Mouse (Mus musculus): Measurements from ENCODE around the gene Tescl.
A peak's percentile ranks its signal among the peaks of the same experiment; 100 is the strongest.

The Tescl gene

DNA sequence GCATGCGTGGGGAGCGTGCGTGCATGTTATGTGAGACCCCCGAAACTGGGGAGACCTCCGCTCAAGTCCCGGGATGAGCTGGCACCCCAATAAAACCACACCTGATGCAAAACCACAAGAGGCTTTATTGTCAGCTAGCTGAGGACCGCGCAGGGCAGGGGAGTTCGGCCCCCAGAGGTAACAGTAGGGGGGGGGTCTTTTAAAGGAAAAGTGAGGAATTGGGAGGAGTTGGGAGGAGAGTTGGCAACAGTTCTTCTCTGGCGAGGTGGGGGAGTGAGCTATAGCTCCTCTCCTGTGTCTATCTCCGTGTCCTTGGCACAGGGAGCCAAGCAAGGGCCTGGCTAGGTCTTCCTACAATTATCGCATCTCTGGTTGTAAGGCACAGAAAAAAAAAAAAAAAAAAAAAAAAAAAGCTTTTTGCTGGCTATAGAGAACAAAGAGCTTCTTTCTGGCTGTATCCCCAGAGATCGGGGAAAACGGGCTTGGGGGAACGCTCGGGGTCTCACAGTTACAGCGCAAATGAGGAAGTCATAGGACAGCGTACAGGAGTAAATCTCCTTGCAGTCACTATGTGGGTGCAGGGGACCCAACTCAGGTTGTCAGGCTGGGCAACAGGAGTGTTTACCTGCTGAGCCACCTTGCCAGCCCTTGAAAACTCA, 33.8 kb downstream of the Tescl start:
- DNase-seq (ENCODE audit: low read depth, low spot score), result no peak

DNA sequence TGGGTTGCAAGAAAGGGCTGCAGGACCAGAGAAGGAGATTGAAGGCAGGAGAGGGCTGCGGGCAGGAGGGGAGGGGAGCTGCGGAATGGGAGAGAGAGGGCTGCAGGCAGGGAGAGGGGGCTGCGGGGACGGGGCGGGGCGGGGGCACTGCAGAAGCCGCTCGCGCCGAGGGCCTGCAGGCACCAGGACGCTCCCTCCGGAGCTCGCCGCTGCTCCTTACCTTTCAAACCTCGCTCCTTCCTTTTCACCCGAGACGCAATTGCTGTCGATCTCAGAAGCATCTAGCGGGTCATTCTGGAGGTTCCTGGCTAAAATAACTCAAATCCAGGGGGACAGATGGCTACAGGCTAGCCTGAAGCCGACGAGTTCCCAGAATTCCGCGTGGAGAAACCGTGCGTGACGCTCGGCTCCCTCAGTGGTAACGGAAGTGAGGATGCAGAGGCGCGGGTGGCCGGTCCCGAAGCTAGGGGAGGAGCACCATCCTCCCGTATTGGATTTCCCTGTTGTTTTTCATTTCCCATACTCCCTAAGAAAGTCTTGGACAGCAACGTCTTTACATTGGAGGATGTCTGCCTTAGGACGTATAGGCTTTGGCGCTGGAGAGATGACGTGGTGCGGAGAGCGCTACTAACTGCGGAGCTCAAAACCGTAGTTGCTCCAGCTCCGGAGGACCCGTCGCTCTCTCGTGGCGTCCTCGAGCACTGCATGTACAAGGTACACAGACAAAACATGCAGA, 34.6 kb downstream of the Tescl start:
- DNase-seq (ENCODE audit: low read depth, low spot score), result peak; percentile 84

DNA sequence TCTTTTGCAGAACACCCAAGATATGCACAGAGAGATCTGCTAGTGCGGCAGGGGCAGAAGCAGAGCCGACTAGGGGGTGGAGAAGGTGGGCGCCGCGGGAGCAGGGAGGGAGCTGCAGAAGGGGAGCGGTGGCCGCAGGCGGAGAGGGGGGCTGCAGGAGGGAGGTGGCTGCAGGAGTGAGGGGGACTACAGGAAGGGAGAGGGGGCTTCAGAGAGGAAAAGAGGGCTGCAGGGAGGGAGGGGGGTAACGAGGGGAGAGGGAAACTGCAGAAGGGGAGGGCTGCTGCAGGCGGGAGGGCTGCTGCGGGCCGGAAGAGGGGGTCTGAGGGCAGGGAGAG, 35.1 kb downstream of the Tescl start:
- no peak for DNase-seq (ENCODE audit: low read depth, low spot score)

DNA sequence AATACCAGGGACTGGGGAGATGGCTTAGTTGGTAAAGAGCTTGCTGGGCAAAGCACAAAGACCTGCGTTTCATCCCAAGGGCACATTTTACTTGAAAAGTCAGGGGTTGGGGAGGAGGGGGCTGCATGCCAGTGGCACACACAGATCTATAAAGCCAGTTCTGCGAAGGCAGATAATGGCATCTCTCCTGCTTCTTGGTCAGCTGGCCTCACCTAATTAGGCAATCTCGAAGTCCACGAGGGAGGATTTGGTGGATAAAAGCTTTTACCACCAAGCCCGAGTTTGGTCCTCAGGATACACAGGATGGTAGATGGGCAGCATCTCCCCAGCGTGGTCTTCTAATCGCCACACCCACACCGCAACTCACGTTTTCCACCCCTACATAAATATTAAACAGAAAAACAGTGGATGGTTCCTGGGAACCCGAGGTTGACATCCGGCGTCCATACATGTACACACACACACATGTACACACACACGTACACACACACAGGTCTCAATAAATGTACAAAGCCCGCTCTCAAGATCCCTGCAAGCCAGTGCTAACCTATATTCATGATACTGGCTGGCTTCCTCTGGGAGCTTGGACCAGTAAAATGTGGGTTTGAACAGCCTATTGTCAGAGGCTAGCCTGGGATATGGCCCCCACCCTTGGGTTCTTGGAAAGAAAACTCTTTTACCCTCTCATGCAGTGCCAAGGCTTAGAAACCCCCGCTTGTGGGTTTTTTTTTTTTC, 36.2 kb downstream of the Tescl start:
- no peak for DNase-seq (ENCODE audit: low read depth, low spot score)

DNA sequence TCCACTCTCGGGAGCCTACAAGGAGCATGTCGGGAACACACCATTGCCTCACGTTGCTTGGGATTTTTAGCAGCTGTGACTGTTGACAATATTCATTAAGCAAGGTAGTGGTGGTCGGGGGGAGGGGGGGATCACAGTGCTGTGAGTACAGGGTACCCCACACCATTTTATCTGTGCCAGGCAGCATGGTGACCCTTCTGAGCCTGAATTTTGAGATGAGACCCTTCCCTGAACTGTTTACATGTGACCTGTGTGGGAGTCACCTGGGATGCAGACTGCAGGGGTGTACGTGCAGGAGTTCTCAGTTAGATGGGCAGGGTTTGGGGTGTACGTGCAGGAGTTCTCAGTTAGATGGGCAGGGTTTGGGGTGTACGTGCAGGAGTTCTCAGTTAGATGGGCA, 37.4 kb downstream of the Tescl start:
- no peak for DNase-seq (ENCODE audit: low read depth, low spot score)

DNA sequence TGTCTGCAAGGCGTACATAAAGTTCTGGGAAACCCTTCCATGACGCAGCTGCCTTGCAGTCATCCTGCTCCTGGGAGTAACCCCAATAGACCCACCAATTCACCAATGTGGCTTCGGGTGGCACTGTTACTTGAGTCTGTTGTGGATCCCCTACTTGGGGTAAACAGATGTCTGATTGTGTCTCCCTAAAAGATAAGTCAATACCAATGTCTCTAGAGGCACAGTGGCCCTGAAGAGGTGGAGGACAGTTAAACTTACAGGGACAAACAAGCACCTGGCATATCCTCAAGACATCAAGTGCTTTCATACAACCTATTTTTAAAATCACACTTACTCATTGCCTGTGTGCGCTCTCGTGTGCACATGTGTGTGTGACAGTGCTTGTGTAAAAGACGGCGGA, 38.4 kb downstream of the Tescl start:
- no peak for DNase-seq (ENCODE audit: low read depth, low spot score)

DNA sequence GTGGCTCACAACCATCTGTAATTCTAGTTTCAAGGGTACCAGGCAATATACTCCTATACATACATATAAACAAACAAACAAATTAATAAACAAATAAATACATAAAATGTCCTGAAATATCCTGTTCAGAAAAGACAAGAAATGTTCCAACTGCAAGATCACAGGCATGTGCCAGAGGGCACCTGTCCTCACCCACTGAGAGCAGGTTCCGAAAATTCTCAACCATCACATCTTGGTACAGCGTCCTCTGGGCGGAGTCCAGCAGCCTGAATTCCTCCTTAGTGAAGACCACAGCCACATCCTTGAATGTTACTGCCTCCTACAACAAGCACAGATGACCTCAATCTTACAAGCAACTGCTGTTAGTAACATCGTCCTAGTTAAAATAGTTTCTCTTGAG, 39.0 kb downstream of the Tescl start:
- no peak for DNase-seq (ENCODE audit: low read depth, low spot score)

DNA sequence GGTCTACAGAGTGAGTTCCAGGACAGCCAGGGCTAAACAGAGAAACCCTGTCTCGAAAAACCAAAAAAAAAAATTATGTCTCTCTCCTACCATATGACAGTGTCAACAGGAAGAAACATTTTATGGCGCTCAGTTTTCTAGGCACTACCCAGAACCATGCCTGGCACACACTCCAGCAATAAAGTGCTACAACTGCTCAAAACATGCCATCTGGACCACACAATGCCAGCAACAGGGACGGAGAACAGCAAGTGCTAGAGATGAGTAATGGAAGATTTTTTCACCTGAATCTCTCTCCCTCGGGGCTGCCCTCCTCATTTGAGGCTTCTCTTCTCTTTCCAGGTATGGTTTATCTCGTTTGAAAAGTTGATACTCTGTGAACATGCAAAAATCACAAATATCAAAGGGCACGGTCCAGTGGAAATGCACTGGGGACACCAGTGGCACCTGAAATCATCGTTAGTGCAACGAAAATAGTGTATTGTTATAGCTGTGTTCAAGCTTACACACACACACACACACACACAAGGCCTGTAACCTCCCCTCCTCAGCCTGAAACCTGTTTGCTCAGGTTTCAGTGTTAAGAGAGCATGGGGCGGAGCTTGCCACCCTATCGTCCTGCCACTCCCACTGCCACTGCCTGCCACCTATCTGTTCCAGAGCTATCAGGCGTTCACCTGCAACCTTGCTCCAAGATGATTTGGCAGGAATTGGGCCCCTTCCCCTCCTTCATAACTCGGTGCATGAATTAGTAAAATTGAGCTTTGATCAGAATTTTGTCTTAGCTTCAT, 40.5 kb downstream of the Tescl start:
- no peak for DNase-seq (ENCODE audit: low read depth, low spot score)

DNA sequence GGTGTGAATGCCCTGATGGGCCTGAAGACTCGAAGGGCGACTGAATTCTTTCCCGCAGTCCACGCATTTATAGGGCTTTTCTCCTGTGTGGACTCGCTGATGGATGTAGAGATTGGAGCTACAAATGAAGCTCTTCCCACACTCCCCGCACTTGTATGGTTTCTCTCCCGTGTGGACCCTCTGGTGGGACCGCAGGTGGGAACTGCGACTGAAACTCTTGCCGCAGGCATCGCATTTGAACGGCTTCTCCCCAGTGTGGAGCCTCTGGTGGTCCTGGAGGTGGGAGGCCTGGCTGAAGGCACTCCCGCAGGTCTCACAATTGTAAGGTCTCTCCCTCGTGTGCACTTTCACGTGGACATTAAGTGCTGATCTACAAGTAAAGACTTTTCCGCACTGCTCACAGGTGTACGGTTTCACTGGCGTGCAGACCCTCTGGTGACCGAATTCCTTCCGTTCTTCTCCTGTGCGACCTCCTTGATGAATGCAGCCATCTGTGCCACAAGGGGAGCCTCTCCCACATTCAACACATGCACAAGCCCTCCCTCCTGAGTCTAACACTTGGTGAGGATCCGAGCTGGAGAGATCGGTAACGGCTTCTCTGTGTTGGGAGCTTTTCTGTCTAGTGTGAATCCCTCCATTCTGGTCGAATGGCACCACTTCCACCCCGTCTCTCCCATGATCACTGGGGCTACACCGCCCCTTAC, 42.2 kb downstream of the Tescl start:
- DNase-seq (ENCODE audit: low read depth, low spot score), result no peak

DNA sequence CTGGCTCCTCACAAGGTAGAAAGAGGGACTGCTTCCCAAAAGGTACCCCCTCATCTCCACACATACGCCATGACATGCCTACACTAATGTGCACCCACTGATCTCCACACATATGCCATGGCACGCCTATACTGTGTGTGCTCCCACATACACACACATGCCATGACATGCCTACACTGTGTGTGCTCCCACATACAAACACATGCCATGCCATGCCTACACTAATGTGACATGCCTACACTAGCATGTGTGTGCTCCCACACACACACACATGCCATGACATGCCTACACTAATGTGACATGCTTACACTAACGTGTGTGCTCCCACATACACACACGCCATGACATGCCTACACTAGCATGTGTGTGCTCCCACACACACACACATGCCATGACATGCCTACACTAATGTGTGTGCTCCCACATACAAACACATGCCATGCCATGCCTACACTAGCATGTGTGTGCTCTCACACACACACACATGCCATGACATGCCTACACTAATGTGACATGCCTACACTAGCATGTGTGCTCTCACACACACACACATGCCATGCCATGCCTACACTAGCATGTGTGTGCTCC, 43.5 kb downstream of the Tescl start:
- no peak for DNase-seq (ENCODE audit: low read depth, low spot score)

DNA sequence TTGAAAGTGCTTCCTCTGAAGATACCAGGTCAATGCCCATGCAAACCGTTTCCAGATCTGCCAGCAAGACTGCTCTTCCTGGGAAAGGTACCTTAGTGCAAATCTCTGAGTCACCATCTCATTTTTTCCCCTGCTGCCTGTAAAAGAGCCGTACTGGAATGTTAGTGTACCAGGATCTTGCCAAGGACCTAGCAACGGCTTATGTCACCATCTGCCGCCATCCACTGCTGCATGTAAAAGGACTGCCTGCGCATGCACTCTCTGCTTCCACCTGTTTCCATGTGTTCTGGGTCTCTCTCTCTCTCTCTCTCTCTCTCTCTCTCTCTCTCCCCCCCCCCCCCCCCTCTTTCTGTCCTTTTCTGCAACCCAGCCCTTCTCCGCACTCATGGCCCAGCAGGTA, 45.2 kb downstream of the Tescl start:
- no peak for DNase-seq (ENCODE audit: low read depth, low spot score)

DNA sequence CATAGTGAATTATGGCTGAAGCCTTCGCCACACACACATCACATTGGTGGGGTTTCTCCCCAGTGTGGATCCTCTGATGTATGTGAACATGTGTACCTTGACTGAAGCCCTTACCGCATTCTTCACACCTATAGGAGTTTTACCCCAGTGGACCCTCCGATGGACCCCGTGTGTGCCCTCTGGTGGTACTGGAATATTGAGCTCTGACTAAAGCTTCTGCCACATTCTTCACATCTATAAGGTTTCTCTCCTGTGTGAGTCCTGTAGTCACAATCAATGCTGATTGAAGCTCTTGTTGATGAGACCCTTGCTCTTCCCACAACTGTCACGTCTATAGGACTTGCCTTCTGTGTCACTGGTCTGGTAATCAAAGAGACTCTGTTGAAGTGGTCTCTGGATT, 46.1 kb downstream of the Tescl start:
- no peak for DNase-seq (ENCODE audit: low read depth, low spot score)

DNA sequence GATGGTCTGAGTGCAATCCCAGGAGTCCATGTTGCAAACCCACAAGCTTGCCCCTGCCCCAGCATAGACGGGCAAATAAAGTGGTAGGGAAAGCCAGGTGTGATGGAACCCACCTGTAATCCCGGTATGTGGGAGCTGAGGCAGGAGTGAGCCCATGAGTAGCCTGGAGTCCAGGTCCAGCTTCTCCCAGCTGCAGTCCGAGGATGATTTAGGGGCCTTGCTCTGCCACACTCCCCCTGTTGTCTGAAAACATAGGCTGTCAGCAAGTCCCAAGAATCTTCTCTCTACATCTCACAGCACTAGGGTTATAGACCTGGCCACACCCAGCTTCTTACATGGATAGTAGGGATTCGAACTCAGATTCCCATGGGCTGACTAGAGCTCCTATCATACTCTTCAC, 46.8 kb downstream of the Tescl start:
- no peak for DNase-seq (ENCODE audit: low read depth, low spot score)

DNA sequence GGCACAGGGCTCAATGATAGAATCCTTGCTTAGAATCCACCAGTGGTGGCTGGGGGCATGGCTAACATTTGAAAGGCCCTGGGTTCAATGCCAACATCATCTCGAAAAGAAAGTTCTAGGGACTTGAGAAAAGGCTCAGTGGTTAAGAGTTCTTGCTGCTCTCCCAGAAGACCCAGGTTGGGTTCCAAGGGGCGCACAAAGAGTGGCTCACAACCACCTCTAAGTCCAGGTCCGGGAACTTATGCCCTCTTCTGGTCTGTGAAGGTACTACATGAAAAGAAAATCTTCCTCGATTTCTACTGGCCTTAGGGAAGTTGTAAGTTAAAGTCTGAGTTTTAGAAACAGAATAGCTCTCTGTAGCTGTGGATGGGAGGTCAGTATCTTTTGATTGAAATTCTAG, 47.6 kb downstream of the Tescl start:
- DNase-seq (ENCODE audit: low read depth, low spot score), result no peak

Data from embryo, embryonic 11.5 days (tissue).